Mouse (Mus musculus) bone marrow macrophage, adult 2 months (primary cell): ENCODE results near the gene Ep300. TPM values are rescaled to one million over a fixed set of nuclear protein-coding genes. Genes with fewer than 3 reads are reported as not detected.

Source experiments
- H3K27ac ChIP-seq: 2 replicates; pipeline ENCODE4 v1.5.1; 2012; ENCODE audit warnings: low read depth, low read length; ENCODE audit not compliant: insufficient read depth
- H3K4me1 ChIP-seq: 2 replicates; pipeline ENCODE4 v1.6.1; 2012; ENCODE audit warnings: low read length; ENCODE audit not compliant: control insufficient read depth, insufficient read depth
- H3K4me3 ChIP-seq: 2 replicates; pipeline ENCODE4 v1.5.1; 2012; ENCODE audit warnings: mild to moderate bottlenecking, low read length, moderate library complexity; ENCODE audit not compliant: insufficient read depth
- CTCF ChIP-seq: IDR thresholded peaks from 2 replicates; pipeline ENCODE4 v1.5.1; 2012; ENCODE audit warnings: low read depth, mild to moderate bottlenecking, low read length, moderate library complexity
- POLR2A ChIP-seq: IDR thresholded peaks from 2 replicates; pipeline ENCODE4 v1.6.1; 2012; ENCODE audit warnings: mild to moderate bottlenecking, low read depth, low read length, borderline replicate concordance
- polyA plus RNA-seq: library from polyadenylated mRNA; stranded (reverse); fragments of >200 nt; gene quantifications from 2 replicates; pipeline ENCODE4 v1.2.4, GENCODE M21; 2012; ENCODE audit not compliant: missing spikeins, insufficient read depth, insufficient read length

Gene Ep300
- polyA plus RNA-seq, 1 experiment: 72.9 TPM

GRCm38 (mm10) chr15:81561501-81561900 lies 23.6 kb upstream of the Ep300 start:
- TF ChIP-seq POLR2A: no peak
- no peak for TF ChIP-seq CTCF
- Histone ChIP-seq H3K4me3 (no peak overlapping the region), H3K27ac (no peak overlapping the region)

GRCm38 (mm10) chr15:81561996-81562395 lies 23.2 kb upstream of the Ep300 start:
- Histone ChIP-seq H3K4me1 (peaks cover 10% of the 10 kb centered on the region), H3K27ac (no peak overlapping the region), H3K4me3 (no peak overlapping the region)
- TF ChIP-seq POLR2A (no peak), CTCF (no peak)

More at GRCm38 (mm10) chr15:81561501-81561900, 23.6 kb upstream of the Ep300 start:
- H3K4me1 ChIP-seq: peaks cover 10% of the 10 kb centered on the region

GRCm38 (mm10) chr15:81562491-81563488 lies 22.4 kb upstream of the Ep300 start:
- H3K27ac ChIP-seq: no peak overlapping the region
- TF ChIP-seq POLR2A: no peak
- H3K4me1 ChIP-seq: peaks cover 14% of the 10 kb centered on the region
- no peak overlapping the region for H3K4me3 ChIP-seq

- peak overlapping the region; percentile 59 for H3K4me3 ChIP-seq
- H3K4me1 ChIP-seq: peaks cover 23% of the 10 kb centered on the region
- TF ChIP-seq CTCF (no peak), POLR2A (no peak)
- peak overlapping the region; percentile 98 for H3K27ac ChIP-seq
These were observed 17.1 kb upstream of the Ep300 start for GRCm38 (mm10) chr15:81568093-81568492.

GRCm38 (mm10) chr15:81568592-81568991 lies 16.6 kb upstream of the Ep300 start:
- peaks cover 20% of the 10 kb centered on the region for H3K4me1 ChIP-seq
- peak overlapping the region; percentile 59 for H3K4me3 ChIP-seq
- no peak for TF ChIP-seq CTCF
- TF ChIP-seq POLR2A: no peak
- H3K27ac ChIP-seq: peak overlapping the region; percentile 98

GRCm38 (mm10) chr15:81576961-81577360 lies 8.2 kb upstream of the Ep300 start:
- peaks cover 3% of the 10 kb centered on the region; the same call in 1 of the 2 replicates for H3K4me1 ChIP-seq
- H3K4me3 ChIP-seq: no peak overlapping the region
- no peak for TF ChIP-seq POLR2A
- no peak for TF ChIP-seq CTCF
- no peak overlapping the region for H3K27ac ChIP-seq

- no peak overlapping the region for H3K4me3 ChIP-seq
- H3K27ac ChIP-seq: no peak overlapping the region
- H3K4me1 ChIP-seq: peaks cover 3% of the 10 kb centered on the region; the same call in 1 of the 2 replicates
- no peak for TF ChIP-seq CTCF
- no peak for TF ChIP-seq POLR2A
These were observed 7.4 kb upstream of the Ep300 start for GRCm38 (mm10) chr15:81577743-81578165.

GRCm38 (mm10) chr15:81584466-81584865 lies 685 bp upstream of the Ep300 start:
- Histone ChIP-seq H3K4me3 (peak overlapping the region; percentile 74), H3K27ac (peak overlapping the region; percentile 82), H3K4me1 (peaks cover 16% of the 10 kb centered on the region)
- TF ChIP-seq CTCF (no peak), POLR2A (no peak)

- TF ChIP-seq CTCF (no peak), POLR2A (no peak)
- Histone ChIP-seq H3K4me3 (peak overlapping the region; percentile 94), H3K27ac (peak overlapping the region; percentile 98), H3K4me1 (peaks cover 19% of the 10 kb centered on the region)
These were observed 753 bp downstream of the Ep300 start for GRCm38 (mm10) chr15:81585746-81586461.
